In the genomic region with DNA sequence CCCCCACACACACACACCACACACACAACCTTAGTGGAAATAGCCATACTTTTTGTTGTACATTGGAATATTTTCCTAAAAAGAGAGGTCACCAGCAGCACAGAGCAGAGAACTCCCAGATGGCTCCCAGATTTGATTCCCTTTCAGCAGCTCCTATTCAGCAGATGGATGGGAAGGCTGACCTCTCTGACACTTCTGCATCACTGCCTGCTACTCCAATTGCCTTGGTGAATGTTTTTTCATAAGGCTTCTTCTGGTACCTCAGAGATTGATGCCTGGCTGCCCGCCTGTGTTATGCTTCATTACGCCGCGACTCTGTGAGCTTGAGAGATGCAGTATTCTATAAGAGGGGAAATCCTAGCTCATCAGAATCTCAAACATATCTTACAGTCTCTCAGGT, we compare ENCODE assay signal across 11 mouse cellular contexts.
DNase-seq lines count a peak whose midpoint lies in the region; ATAC-seq lines count a peak whose summit lies in the region.
"Had no signal": no experiment of that assay in that cellular context is flagged by ENCODE, and none has a peak within 500 bp of the region (broad histone marks: within the 10 kb centered on the region; RNA-seq: fewer than 3 reads in every experiment).

No protein-coding gene starts in this region.

- H3K27me3 ChIP-seq in hindbrain, embryonic 11.5 days (ENCODE audit: control insufficient read depth, insufficient read depth, low read length) = no peaks in the 10 kb centered on the region
- no peaks in the 10 kb centered on the region for H3K27me3 ChIP-seq in midbrain, embryonic 15.5 days (replicated peaks)
- H3K27me3 ChIP-seq: limb, embryonic 15.5 days had no signal

- no peak overlapping the region for H3K4me3 ChIP-seq in hindbrain, embryonic 11.5 days (ENCODE audit: low read depth, low read length)
- H3K4me3 ChIP-seq in midbrain, embryonic 15.5 days = no peak overlapping the region
- H3K4me3 ChIP-seq: heart, embryonic 10.5 days; limb, embryonic 15.5 days had no signal

- peak overlapping the region; percentile 51 for H3K27ac ChIP-seq in hindbrain, embryonic 11.5 days (ENCODE audit: low read depth, low read length)
- no peak overlapping the region for H3K27ac ChIP-seq in midbrain, embryonic 15.5 days
- H3K27ac ChIP-seq: heart, embryonic 10.5 days; limb, embryonic 15.5 days had no signal

- 9% methylated on average over 4 of the region's 4 CpGs for WGBS in hindbrain, embryonic 11.5 days
- WGBS in midbrain, embryonic 15.5 days = 48% methylated on average over 4 of the region's 4 CpGs

- no peaks in the 10 kb centered on the region for H3K36me3 ChIP-seq in hindbrain, embryonic 11.5 days (ENCODE audit: control insufficient read depth, insufficient read depth, low read length)
- no peaks in the 10 kb centered on the region for H3K36me3 ChIP-seq in midbrain, embryonic 15.5 days (replicated peaks)
- H3K36me3 ChIP-seq: heart, embryonic 10.5 days; limb, embryonic 15.5 days had no signal

- H3K4me2 ChIP-seq in hindbrain, embryonic 11.5 days (replicated peaks; ENCODE audit: low read depth, low read length) = no peak overlapping the region
- no peak overlapping the region for H3K4me2 ChIP-seq in midbrain, embryonic 15.5 days
- H3K4me2 ChIP-seq: limb, embryonic 15.5 days had no signal

- H3K9me3 ChIP-seq in hindbrain, embryonic 11.5 days (ENCODE audit: control insufficient read depth, low read length) = no peaks in the 10 kb centered on the region
- no peaks in the 10 kb centered on the region for H3K9me3 ChIP-seq in midbrain, embryonic 15.5 days
- H3K9me3 ChIP-seq: heart, embryonic 10.5 days; limb, embryonic 15.5 days had no signal

- peak; percentile 89 for ATAC-seq in hindbrain, embryonic 11.5 days (ENCODE audit: low FRiP score)
- 0 out of 2 replicates have a peak, but pooled peaks have one; percentile 37 for ATAC-seq in midbrain, embryonic 15.5 days (replicated peaks)
- no peak for ATAC-seq in megakaryocyte, adult 5-6 weeks (ENCODE audit: poor library complexity, severe bottlenecking)
- ATAC-seq: inflammation-experienced regulatory T-cells, adult 6 months had no signal

- no peaks in the 10 kb centered on the region for H3K4me1 ChIP-seq in hindbrain, embryonic 11.5 days (replicated peaks; ENCODE audit: control insufficient read depth, insufficient read depth, low read length)
- H3K4me1 ChIP-seq in midbrain, embryonic 15.5 days = peaks cover 4% of the 10 kb centered on the region; the same call in 1 of the 2 replicates

- H3K9ac ChIP-seq in hindbrain, embryonic 11.5 days (ENCODE audit: low read depth, low read length) = no peak overlapping the region
- no peak overlapping the region for H3K9ac ChIP-seq in midbrain, embryonic 15.5 days
- H3K9ac ChIP-seq: limb, embryonic 15.5 days had no signal

- peak; percentile 8 for DNase-seq in cerebellum, adult 9-11 months
- no peak for DNase-seq in cerebellum, adult 8-10 months
- peak; percentile 35 for DNase-seq in brain, adult 2 months (ENCODE audit: low read depth, low spot score)
- DNase-seq in hindbrain, embryonic 11.5 days (ENCODE audit: low spot score) = peak; percentile 67
- DNase-seq in urinary bladder, postnatal 4 days (ENCODE audit: low spot score in 2 of 2) = no peak
- DNase-seq in layer of hippocampus, postnatal 10 days (ENCODE audit: low spot score in 2 of 2) = no peak

Comparison
In these comparisons a context has a peak if more than half of its experiments do, and no peak if none do; other contexts are left out.
1. DNase-seq: peak in cerebellum, adult 9-11 months (single experiment), brain, adult 2 months (single experiment) and hindbrain, embryonic 11.5 days (single experiment); none in cerebellum, adult 8-10 months (single experiment), urinary bladder, postnatal 4 days (0 of 2) and layer of hippocampus, postnatal 10 days (0 of 2).